Mouse (Mus musculus): Measurements from ENCODE around the gene Prss33.

The Prss33 gene

GRCm38 (mm10) chr17:23825591-23825990 is 10.3 kb downstream of the Prss33 start:
- DNase-seq, result no peak

- DNase-seq, result no peak
These were observed 12.2 kb downstream of the Prss33 start for GRCm38 (mm10) chr17:23823614-23824013.

- DNase-seq, result no peak
These were observed 12.8 kb downstream of the Prss33 start for GRCm38 (mm10) chr17:23823018-23823417.

GRCm38 (mm10) chr17:23822094-23822493 is 13.8 kb downstream of the Prss33 start:
- DNase-seq, result no peak

- no peak for DNase-seq
These were observed 15.1 kb downstream of the Prss33 start for GRCm38 (mm10) chr17:23820731-23821130.

- DNase-seq, result peak; percentile 91
These were observed 16.6 kb downstream of the Prss33 start for GRCm38 (mm10) chr17:23819235-23819634.

GRCm38 (mm10) chr17:23818579-23818978 is 17.3 kb downstream of the Prss33 start:
- peak; percentile 76 for DNase-seq

- peak; percentile 93 for DNase-seq
These were observed 20.2 kb downstream of the Prss33 start for GRCm38 (mm10) chr17:23815641-23816040.

- DNase-seq, result no peak
These were observed 27.9 kb downstream of the Prss33 start for GRCm38 (mm10) chr17:23807918-23808317.

GRCm38 (mm10) chr17:23806867-23807266 is 29.0 kb downstream of the Prss33 start:
- DNase-seq, result peak; percentile 95

GRCm38 (mm10) chr17:23804426-23805085 is 31.3 kb downstream of the Prss33 start:
- no peak for DNase-seq

GRCm38 (mm10) chr17:23803366-23804041 is 32.4 kb downstream of the Prss33 start:
- no peak for DNase-seq

GRCm38 (mm10) chr17:23802746-23803365 is 33.0 kb downstream of the Prss33 start:
- peak; percentile 100 for DNase-seq

- peak; percentile 93 for DNase-seq
These were observed 34.2 kb downstream of the Prss33 start for GRCm38 (mm10) chr17:23801627-23802026.

GRCm38 (mm10) chr17:23797316-23797715 is 38.5 kb downstream of the Prss33 start:
- no peak for DNase-seq

GRCm38 (mm10) chr17:23795323-23795722 is 40.5 kb downstream of the Prss33 start:
- no peak for DNase-seq

GRCm38 (mm10) chr17:23791079-23791357 is 44.8 kb downstream of the Prss33 start:
- DNase-seq, result no peak

- peak; percentile 94 for DNase-seq
These were observed 45.4 kb downstream of the Prss33 start, which contains the start of gene Srrm2 for GRCm38 (mm10) chr17:23790269-23791078. TSS of gene Srrm2 (plus strand) at chr17:23790532.

- no peak for DNase-seq
These were observed 46.0 kb downstream of the Prss33 start for GRCm38 (mm10) chr17:23789749-23790268.

- no peak for DNase-seq
These were observed 46.9 kb downstream of the Prss33 start for GRCm38 (mm10) chr17:23788973-23789372.

- no peak for DNase-seq
These were observed 49.3 kb downstream of the Prss33 start for GRCm38 (mm10) chr17:23786510-23786931.

GRCm38 (mm10) chr17:23785561-23786471 is 50.0 kb downstream of the Prss33 start, which contains the start of gene Flywch2:
TSS of gene Flywch2 (minus strand) at chr17:23786081.
- peak; percentile 98 for DNase-seq
